Mouse (Mus musculus): ENCODE measurements around the gene Rab42.

The Rab42 gene

GRCm38 (mm10) chr4:132269740-132270560 lies 33.2 kb downstream of the Rab42 start:
- peak; percentile 83 to 90 for DNase-seq

GRCm38 (mm10) chr4:132268871-132269739 lies 34.1 kb downstream of the Rab42 start:
- DNase-seq, result no peak

GRCm38 (mm10) chr4:132266835-132267349 lies 36.3 kb downstream of the Rab42 start:
- no peak for DNase-seq

- no peak for DNase-seq
Observed at GRCm38 (mm10) chr4:132263313-132263712, 39.9 kb downstream of the Rab42 start.

GRCm38 (mm10) chr4:132262358-132262616 lies 40.9 kb downstream of the Rab42 start:
- DNase-seq, result no peak

- DNase-seq, result peak; percentile 83 to 89
Observed at GRCm38 (mm10) chr4:132261514-132262357, 41.4 kb downstream of the Rab42 start, which contains the start of gene Gmeb1. Gene Gmeb1, minus strand, starts transcription at chr4:132261602.

- DNase-seq, result peak; percentile 70 to 84
Observed at GRCm38 (mm10) chr4:132260404-132261379, 42.5 kb downstream of the Rab42 start.

- no peak for DNase-seq
Observed at GRCm38 (mm10) chr4:132259248-132259647, 43.9 kb downstream of the Rab42 start.

- DNase-seq, result no peak
Observed at GRCm38 (mm10) chr4:132256384-132256783, 46.8 kb downstream of the Rab42 start.

GRCm38 (mm10) chr4:132254986-132255385 lies 48.2 kb downstream of the Rab42 start:
- peak in 1 of 2 experiments; percentile 19 for DNase-seq

GRCm38 (mm10) chr4:132253622-132254021 lies 49.6 kb downstream of the Rab42 start:
- DNase-seq, result no peak

- DNase-seq, result no peak
Observed at GRCm38 (mm10) chr4:132253128-132253527, 50.1 kb downstream of the Rab42 start.
